Mouse (Mus musculus): ENCODE results near the gene Zfp978. TPM values are rescaled to one million over a fixed set of nuclear protein-coding genes. Genes with fewer than 3 reads are reported as not detected.
"Not testable (repeated sequence)": the region's sequence is repeated elsewhere in the genome, so short reads cannot be mapped to it uniquely, and the experiment has no call there.

The Zfp978 gene
- polyA plus RNA-seq, 1 experiment from 2014 or later: 0.25 TPM

DNA sequence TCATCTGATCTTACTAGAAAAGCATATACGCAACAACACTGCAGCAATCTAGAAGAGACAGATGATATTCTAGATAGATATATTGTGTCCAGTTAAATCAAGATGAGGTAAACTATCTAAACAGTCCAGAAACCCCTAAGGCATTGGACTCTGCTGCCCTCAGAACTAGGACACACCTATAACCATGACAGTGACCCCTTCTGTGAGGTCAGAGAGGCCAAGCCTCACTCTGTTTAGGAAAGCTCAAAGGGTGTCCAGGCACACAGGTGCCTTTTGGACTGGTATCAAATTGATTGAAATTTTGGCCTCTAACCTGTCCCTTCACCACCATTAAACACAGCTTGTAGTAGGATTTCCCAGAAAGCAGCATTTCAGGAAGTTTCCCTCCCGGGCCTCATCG, 36.1 kb downstream of the Zfp978 start:
- H3K4me1 ChIP-seq (replicated peaks; ENCODE audit: control insufficient read depth, insufficient read depth, low read length); H3K4me3 ChIP-seq (ENCODE audit: low read length); H3K36me3 ChIP-seq (ENCODE audit: control insufficient read depth, insufficient read depth, low read length); H3K27ac ChIP-seq (ENCODE audit: low read length); H3K27me3 ChIP-seq (ENCODE audit: control insufficient read depth, insufficient read depth, low read depth, low read length); H3K9ac ChIP-seq (ENCODE audit: low read length); H3K4me2 ChIP-seq (ENCODE audit: low read depth, low read length); ATAC-seq (ENCODE audit: low read depth): not testable (repeated sequence)
- H3K9me3 ChIP-seq (ENCODE audit: control insufficient read depth, low read length): peaks cover 25% of the 10 kb centered on the region
- 81% methylated on average over 3 of the region's 3 CpGs for WGBS

DNA sequence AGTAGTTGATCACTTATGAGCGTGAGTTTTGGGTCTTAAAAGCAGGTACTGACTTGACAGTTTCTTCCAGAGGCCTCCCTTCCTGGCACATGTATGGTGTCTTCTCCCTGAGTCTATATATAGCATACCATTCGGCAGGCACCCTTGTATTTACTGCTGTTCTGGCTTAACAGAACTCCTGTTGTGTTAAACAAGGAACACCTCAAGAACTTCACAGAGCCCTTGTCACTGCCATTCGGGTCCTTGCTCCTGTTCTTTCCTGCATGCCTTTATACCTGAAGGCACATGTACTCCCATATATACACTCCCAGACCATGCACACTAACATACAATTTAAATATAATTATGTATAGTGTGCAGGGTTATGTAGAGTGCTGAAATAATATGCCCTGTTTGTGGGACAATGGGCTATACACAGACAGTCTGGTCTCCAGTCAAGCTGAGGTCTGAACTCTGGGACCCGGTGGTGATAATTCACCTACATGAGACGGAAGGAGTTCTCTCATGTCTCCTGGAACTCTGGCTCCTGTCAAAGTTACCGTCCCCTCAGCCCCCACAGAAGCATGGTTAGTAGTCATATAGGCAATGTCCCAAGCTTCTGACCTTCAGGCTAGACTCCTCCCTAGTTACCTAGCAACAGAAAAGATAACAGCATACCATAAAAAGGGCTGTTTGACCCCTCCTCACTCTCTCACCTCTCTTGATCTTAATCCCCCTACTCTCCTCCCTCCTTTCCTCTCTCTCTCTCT, 37.0 kb downstream of the Zfp978 start:
- not testable (repeated sequence) for H3K36me3 ChIP-seq (ENCODE audit: control insufficient read depth, insufficient read depth, low read length); H3K9ac ChIP-seq (ENCODE audit: low read length); H3K4me2 ChIP-seq (ENCODE audit: low read depth, low read length); H3K4me1 ChIP-seq (replicated peaks; ENCODE audit: control insufficient read depth, insufficient read depth, low read length); ATAC-seq (ENCODE audit: low read depth); H3K4me3 ChIP-seq (ENCODE audit: low read length); H3K27ac ChIP-seq (ENCODE audit: low read length); H3K27me3 ChIP-seq (ENCODE audit: control insufficient read depth, insufficient read depth, low read depth, low read length)
- H3K9me3 ChIP-seq (ENCODE audit: control insufficient read depth, low read length): peaks cover 29% of the 10 kb centered on the region
- WGBS: 79% methylated on average over 6 of the region's 6 CpGs

DNA sequence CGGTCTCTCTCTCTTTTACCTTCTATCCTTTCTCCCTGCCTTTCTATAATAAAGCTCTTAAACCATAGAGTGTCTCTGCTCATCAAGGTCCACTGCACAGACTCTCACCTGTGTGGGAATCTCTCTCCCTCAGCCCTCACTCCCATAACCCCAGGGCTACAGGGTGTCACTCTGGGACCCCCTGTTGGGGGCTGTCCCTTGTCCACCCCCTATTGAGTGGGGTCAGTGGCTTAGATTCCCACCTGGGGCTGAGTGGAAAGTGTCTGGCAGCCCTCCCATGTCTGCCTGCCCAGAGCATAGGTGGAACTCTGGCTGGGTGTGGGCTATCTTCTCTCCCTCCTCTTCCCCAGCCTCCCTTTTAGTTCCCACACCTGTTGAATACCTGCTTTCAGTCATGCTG, 37.6 kb downstream of the Zfp978 start:
- H3K36me3 ChIP-seq (ENCODE audit: control insufficient read depth, insufficient read depth, low read length); H3K27me3 ChIP-seq (ENCODE audit: control insufficient read depth, insufficient read depth, low read depth, low read length); ATAC-seq (ENCODE audit: low read depth); H3K4me2 ChIP-seq (ENCODE audit: low read depth, low read length); H3K9ac ChIP-seq (ENCODE audit: low read length); H3K4me1 ChIP-seq (replicated peaks; ENCODE audit: control insufficient read depth, insufficient read depth, low read length); H3K27ac ChIP-seq (ENCODE audit: low read length); H3K4me3 ChIP-seq (ENCODE audit: low read length): not testable (repeated sequence)
- peaks cover 35% of the 10 kb centered on the region for H3K9me3 ChIP-seq (ENCODE audit: control insufficient read depth, low read length)
- 94% methylated on average over 1 of the region's 1 CpGs for WGBS

GRCm38 (mm10) chr4:147399505-147399904, 38.4 kb downstream of the Zfp978 start:
- not testable (repeated sequence) for ATAC-seq (ENCODE audit: low read depth); H3K4me3 ChIP-seq (ENCODE audit: low read length); H3K27me3 ChIP-seq (ENCODE audit: control insufficient read depth, insufficient read depth, low read depth, low read length); H3K27ac ChIP-seq (ENCODE audit: low read length); H3K36me3 ChIP-seq (ENCODE audit: control insufficient read depth, insufficient read depth, low read length); H3K9ac ChIP-seq (ENCODE audit: low read length); H3K4me2 ChIP-seq (ENCODE audit: low read depth, low read length); H3K4me1 ChIP-seq (replicated peaks; ENCODE audit: control insufficient read depth, insufficient read depth, low read length)
- WGBS: 68% methylated on average over 3 of the region's 3 CpGs
- H3K9me3 ChIP-seq (ENCODE audit: control insufficient read depth, low read length): peaks cover 42% of the 10 kb centered on the region

DNA sequence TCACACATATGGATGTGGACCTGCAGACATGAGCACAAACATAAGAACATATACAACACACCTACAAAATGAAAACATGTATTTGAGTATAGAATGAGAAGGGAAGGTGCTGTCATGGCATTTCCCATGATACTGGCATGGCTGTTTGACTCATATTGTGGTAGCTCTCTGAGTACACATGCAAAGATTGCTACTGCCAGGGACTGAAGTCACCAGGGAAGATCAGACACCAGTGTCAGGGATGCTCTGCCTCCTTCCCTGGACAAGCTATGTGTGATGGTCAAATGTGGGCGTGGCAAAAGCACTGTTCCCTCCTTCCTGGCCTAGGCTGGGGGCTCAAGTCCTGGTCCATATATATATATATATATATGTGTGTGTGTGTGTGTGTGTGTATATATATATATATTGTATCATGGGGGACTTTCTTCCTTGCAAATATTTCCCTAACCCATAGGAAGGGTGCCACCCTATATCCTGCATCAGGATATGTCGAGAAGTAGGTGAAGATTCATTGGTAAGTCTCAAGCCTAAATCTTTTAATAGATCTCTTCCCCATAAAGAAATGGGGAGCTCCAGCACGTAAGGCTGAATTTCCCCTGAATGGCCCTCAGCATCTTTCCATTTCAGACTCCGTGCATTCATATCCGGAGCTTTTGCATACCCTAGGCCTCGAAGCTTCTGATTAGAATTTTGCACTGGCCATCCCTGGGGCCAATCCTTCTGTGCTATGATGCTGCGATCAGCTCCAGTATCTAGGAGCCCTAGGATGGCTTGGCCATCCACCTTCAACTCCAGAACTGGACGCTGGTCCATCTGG, 39.1 kb downstream of the Zfp978 start:
- peaks cover 43% of the 10 kb centered on the region for H3K9me3 ChIP-seq (ENCODE audit: control insufficient read depth, low read length)
- H3K4me2 ChIP-seq (ENCODE audit: low read depth, low read length); H3K36me3 ChIP-seq (ENCODE audit: control insufficient read depth, insufficient read depth, low read length); H3K4me1 ChIP-seq (replicated peaks; ENCODE audit: control insufficient read depth, insufficient read depth, low read length); H3K27ac ChIP-seq (ENCODE audit: low read length); H3K9ac ChIP-seq (ENCODE audit: low read length); H3K27me3 ChIP-seq (ENCODE audit: control insufficient read depth, insufficient read depth, low read depth, low read length); H3K4me3 ChIP-seq (ENCODE audit: low read length): not testable (repeated sequence)
- 78% methylated on average over 8 of the region's 8 CpGs for WGBS
- peak; percentile 54; the same call in 1 of the 2 replicates for ATAC-seq (ENCODE audit: low read depth)

DNA sequence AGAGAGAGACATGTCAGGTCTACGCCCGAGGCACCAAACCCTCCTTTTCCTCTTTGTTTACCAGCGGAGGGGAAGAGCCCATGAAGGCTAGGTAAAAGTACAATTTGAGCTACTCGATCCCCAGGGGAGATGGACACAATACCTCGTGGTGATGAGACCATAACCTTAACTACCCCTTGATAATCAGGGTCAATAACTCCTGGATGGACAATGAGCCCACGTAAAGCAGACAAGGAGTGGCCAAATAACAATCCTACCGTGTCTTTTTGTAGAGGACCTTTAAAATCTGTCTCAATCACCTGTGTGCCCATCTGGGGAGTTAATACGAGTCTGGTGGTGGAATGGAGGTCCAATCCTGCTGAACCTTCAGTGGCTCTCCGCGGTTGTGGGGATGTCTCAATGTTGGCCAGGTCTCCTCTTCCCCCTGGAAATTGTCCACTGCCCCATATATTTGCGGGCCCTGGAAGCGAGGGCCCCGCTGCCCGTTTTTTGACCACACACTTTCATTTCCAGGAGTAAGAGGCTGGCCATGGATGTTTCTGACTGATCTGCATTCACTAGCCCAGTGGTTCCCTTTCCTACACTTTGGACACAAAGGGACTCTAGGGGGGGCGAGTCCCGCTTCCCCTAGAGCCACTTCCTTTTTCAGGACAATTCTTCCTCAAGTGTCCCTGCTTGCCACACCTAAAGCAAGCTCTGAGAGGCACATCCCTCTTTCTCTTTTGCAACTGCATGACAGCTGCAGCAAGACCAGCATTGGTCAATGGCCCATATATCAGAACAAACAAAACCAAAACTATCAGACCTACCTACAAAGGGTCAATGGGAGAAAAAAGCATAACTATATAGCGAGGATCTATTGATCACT, 40.0 kb downstream of the Zfp978 start:
- H3K4me1 ChIP-seq (replicated peaks; ENCODE audit: control insufficient read depth, insufficient read depth, low read length); H3K27ac ChIP-seq (ENCODE audit: low read length); ATAC-seq (ENCODE audit: low read depth); H3K27me3 ChIP-seq (ENCODE audit: control insufficient read depth, insufficient read depth, low read depth, low read length); H3K9ac ChIP-seq (ENCODE audit: low read length); H3K4me2 ChIP-seq (ENCODE audit: low read depth, low read length); H3K4me3 ChIP-seq (ENCODE audit: low read length); H3K36me3 ChIP-seq (ENCODE audit: control insufficient read depth, insufficient read depth, low read length): not testable (repeated sequence)
- 79% methylated on average over 16 of the region's 17 CpGs for WGBS
- peaks cover 43% of the 10 kb centered on the region for H3K9me3 ChIP-seq (ENCODE audit: control insufficient read depth, low read length)

- H3K4me3 ChIP-seq (ENCODE audit: low read length); H3K27me3 ChIP-seq (ENCODE audit: control insufficient read depth, insufficient read depth, low read depth, low read length); H3K9ac ChIP-seq (ENCODE audit: low read length); ATAC-seq (ENCODE audit: low read depth); H3K36me3 ChIP-seq (ENCODE audit: control insufficient read depth, insufficient read depth, low read length); H3K4me1 ChIP-seq (replicated peaks; ENCODE audit: control insufficient read depth, insufficient read depth, low read length); H3K4me2 ChIP-seq (ENCODE audit: low read depth, low read length); H3K27ac ChIP-seq (ENCODE audit: low read length): not testable (repeated sequence)
- WGBS: 79% methylated on average over 17 of the region's 17 CpGs
- H3K9me3 ChIP-seq (ENCODE audit: control insufficient read depth, low read length): peaks cover 43% of the 10 kb centered on the region
These were observed 40.8 kb downstream of the Zfp978 start for GRCm38 (mm10) chr4:147401736-147402506.

- not testable (repeated sequence) for ATAC-seq (ENCODE audit: low read depth); H3K4me1 ChIP-seq (replicated peaks; ENCODE audit: control insufficient read depth, insufficient read depth, low read length); H3K4me2 ChIP-seq (ENCODE audit: low read depth, low read length); H3K9ac ChIP-seq (ENCODE audit: low read length); H3K27me3 ChIP-seq (ENCODE audit: control insufficient read depth, insufficient read depth, low read depth, low read length); H3K36me3 ChIP-seq (ENCODE audit: control insufficient read depth, insufficient read depth, low read length); H3K4me3 ChIP-seq (ENCODE audit: low read length); H3K27ac ChIP-seq (ENCODE audit: low read length)
- WGBS: 20% methylated on average over 1 of the region's 1 CpGs
- peaks cover 41% of the 10 kb centered on the region for H3K9me3 ChIP-seq (ENCODE audit: control insufficient read depth, low read length)
These were observed 41.4 kb downstream of the Zfp978 start for GRCm38 (mm10) chr4:147402507-147402890.

All from lung, embryonic 16.5 days (tissue).